Mouse (Mus musculus) cortical plate, adult 2 months (tissue): ENCODE measurements around the gene Chrne.

Source experiments
- CTCF ChIP-seq: fragments of 200-500 bp; IDR thresholded peaks from 2 replicates; pipeline ENCODE4 v1.5.1; 2011; ENCODE audit warnings: mild to moderate bottlenecking, control low read depth, low read length; ENCODE audit not compliant: insufficient read depth; ENCODE audit errors: extremely low read depth
- POLR2A ChIP-seq: fragments of 200-500 bp; IDR thresholded peaks from 2 replicates; pipeline ENCODE4 v1.6.1; 2011; ENCODE audit warnings: mild to moderate bottlenecking, low read length, control low read depth; ENCODE audit not compliant: insufficient read depth; ENCODE audit errors: extremely low read depth

- TF ChIP-seq CTCF: 0 out of 2 replicates have a peak, but pooled peaks have one; percentile 12
- no peak for TF ChIP-seq POLR2A
Measured at GRCm38 (mm10) chr11:70612505-70612904, 6.5 kb downstream of the Chrne start.
